Mouse (Mus musculus) gastrocnemius, adult 8-10 months (tissue): ENCODE results near the gene Taf5l. TPM values are rescaled to one million over a fixed set of nuclear protein-coding genes. Genes with fewer than 3 reads are reported as not detected.
A peak's percentile ranks its signal among the peaks of the same experiment; 100 is the strongest.
"Not testable (repeated sequence)": the region's sequence is repeated elsewhere in the genome, so short reads cannot be mapped to it uniquely, and the experiment has no call there.

ENCODE experiments used
- DNase-seq, 2 experiments: peaks; one replicate each; pipeline ENCODE4 v3.0.0; 2022; ENCODE audit warnings: low spot score in 2 of 2
- total RNA-seq, 4 experiments: library from RNA; stranded (reverse); gene quantifications; 2 replicates each; pipeline ENCODE4 v1.2.4; 2022

Gene Taf5l
- total RNA-seq, 4 experiments from 2014 or later: 13.0 to 16.3 (median 14.8) TPM

DNA sequence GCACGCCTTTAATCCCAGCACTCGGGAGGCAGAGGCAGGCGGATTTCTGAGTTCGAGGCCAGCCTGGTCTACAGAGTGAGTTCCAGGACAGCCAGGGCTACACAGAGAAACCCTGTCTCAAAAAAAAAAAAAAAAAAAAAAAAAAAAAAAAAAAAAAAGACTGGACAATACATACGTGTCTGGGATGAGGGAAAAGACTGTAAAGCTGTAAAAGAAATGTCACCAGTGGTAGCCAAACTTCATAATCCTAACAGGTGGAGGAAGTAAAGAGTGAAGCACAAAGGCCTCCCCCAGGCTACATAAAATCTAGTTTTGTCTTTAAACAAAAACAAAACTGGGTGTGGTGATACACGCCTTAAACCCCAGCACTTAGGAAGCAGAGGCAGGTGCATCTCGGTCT lies 6.9 kb downstream of the Taf5l start:
- DNase-seq: not testable (repeated sequence)

DNA sequence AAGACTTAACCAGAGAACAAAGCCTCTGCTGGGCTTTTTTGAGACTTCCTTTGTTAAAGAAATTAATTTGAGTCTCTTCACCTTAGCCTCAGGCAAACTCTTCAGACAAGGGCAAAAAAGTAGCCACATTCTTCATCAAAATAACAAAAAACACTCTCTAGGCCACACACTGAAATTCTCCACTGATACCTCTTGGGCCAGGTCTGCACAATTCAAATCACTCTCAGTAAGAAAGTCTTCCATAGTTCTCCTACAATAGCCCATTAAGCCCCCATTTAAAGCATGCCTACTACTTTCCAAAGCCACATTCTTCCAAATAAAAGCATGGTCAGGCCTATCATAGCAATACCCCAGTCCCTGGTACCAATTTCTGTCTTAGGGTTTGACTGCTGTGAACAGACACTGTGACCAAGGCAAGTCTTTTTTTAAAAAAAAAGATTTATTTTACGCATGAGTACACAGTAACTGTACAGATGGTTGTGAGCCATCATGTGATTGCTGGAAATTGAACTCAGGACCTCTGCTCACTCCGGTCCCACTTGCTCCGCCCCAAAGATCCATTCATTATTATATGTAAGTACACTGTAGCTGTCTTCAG lies 9.1 kb downstream of the Taf5l start:
- no peak for DNase-seq

DNA sequence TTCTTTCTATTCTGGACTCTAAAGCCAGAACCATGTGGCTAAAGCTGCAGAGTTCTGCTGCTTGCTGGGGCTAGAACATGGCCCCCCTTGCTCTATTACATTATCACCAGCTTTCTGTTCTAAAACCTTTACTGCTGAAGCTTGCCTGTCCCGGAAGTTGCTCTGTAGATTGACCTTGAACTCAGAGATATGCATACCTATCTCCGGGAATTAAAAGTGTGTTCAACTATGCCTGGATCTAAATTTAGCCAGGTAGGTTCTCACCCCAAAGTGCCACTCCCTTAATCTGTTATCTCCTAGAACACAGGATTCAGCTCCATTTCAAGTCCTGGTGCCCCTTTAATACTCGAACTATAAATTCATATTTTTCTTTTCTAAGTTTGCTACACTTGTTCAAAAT lies 9.6 kb downstream of the Taf5l start:
- DNase-seq: no peak

DNA sequence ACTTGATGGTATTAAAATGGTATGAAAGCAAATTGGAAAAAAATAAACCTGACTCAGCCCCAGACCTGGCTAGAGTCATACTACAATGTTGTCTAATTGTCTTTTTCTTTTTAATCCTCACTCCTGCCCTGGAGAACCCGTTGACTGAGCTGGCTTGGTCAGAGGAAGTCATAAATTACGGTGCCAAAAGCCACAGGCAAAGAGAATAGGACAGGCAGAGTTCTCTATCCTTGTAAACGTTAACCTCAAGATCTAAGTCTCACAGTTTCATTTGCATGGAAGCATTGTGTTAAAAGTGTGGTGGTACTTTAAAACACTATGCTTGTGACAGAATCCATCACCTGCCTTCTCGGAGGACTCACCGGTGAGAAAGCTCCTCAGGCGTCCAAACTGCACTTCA lies 13.4 kb downstream of the Taf5l start:
- DNase-seq: no peak

DNA sequence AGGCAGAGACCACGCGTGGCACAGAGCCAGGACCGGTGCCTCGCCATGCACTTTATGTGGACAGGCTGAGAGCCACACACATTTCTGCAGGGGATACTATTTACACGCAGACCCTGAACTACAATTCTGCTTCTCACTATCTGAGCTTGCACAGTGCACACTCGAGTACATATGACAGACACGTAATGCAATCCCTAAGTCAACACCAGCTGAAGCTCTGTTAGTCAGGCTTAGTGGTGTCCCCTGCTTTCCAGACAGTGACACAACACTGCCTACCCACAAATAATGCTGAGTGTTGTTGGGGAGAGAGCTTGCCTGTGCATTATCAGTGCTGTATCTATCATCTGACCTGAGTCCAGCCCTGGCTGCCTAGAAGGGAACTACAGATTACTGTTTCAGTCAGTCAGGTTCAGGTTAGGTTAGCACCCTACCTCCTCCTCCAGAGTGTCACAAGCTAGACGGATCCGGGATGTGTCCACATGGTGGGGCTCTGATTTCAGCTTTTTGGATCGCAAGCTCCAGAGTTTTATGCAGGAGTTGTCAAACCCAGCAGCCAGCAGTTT lies 18.6 kb downstream of the Taf5l start:
- peak in 1 of 2 experiments; percentile 12 for DNase-seq

DNA sequence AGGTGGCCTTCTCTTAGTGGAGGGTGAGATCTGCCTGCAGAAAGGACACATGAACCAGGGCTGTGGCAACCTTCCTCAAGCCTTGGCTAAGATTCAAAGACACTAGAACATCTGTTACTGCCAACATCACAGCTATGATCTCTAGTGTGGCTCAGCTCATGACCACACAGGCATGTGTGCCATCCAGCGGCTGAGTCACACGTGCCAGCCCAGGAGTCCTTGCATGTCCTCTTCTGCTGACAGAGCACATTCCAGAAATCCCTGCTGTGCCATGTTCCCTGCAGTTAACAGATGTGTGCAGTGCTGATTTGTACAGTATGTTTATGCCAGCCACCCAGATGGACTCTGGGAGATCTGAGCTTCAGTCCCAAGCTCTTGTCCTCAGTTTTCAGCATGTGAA lies 21.6 kb downstream of the Taf5l start:
- DNase-seq: peak; percentile 26 to 28

DNA sequence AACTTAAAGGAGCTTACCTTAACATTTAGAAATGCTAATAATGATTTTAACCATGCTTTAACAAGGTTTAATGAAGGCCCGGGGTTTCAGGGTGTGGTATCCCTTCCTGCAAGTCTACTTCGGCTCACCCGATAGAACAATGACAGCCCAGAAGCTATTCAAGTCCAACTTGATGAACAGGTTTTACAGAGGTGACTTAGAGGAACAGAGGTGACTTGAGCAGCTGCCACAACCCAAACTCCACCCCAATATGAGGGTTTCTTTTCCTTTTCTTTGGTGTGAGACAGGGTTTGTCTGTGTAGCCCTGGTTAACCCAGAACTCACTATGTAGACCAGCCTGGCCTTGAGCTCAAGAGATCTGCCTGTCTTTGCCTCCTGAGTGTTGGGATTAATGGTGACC lies 27.2 kb downstream of the Taf5l start:
- DNase-seq: no peak

DNA sequence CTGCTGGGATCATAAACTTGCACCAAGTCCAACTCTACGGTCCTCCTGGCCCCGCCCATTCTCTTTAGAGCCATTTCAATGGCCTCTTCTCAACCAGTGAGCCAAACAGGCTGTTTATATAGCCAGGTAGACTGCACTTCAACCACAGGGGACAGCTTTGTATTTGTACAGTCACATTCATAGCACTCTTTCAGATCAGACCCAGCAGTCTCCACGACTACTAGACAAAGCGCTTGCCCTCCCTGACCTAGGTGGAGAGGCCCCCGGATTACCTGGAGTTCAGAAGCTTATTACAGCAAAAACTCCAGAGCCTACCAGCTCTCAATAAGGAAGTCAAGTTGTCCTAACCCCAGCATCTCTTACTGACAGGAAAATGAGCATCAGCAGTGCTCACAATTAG lies 27.6 kb downstream of the Taf5l start:
- no peak for DNase-seq

DNA sequence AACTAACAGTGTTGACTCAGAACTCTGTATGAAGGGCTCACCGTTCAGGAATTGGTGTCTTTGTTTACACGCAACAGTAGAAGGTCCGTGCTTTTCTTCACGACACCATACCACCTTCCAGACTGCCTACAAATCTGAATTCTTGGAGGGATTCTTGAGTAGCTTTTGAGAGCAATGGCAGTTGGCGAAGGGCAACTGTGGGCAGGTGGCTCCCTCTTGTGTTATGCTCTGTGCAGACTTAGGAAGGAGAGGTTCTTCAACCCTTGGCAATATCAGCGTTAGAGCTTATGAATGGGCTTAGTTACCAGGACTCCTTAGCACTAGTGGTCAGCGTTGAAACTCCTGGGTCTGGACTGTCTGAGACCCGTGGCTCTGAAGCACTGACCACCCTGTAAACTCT lies 28.6 kb downstream of the Taf5l start:
- no peak for DNase-seq

DNA sequence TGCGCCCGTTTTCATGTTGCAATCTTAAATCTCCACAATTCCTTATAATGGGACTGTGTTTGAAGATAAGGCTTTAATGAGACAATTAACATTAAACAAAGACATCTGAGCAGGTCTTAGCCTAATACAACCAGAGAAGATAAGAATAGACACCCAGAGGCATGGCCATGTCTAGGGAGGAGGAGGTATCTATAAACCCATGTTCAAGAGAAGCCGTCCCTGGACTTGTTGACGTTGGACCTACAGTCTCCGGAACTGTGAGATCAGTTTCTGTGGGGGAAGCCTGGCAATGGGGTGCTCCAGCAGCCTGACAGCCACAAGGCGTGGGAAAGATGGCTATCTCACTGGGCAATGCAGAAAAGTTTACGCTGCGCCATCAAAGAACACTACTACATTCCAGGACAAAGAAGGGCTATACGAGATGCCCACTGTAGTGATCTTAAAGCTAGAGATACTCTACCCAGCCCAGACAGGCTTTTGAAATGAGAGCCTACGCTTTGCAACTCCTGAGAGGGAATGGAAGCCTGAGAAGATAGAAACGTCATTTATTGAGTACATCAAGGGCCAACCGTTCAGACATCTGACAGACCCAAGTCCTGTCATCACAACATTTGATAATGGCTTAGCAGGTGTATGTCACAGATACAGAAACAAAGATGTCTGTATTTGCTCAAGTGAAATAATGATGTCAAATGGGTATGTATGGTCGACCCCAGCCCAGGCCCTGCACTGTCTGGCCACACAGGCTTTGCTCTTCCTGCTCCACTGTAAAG lies 30.7 kb downstream of the Taf5l start:
- DNase-seq: no peak

DNA sequence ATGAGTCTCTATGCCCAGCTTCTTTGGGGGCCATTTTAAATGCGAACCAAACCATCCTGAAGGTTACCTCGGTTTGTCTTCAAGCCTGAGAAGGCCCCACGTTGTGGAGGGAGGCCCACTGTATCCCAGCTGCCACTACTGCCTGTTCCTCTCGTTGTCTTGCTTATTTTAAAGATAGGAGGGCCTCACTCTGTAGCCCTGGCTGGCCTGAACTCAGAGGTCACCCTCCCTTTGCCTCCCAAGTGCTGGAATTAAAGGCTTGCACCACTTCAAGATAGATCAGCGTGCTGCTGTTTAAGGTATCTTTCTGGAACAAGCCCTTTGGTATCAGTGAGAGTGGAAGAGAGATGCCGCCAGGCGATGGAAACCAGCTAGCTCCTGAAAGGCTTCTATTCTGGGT lies 32.1 kb downstream of the Taf5l start:
- no peak for DNase-seq

DNA sequence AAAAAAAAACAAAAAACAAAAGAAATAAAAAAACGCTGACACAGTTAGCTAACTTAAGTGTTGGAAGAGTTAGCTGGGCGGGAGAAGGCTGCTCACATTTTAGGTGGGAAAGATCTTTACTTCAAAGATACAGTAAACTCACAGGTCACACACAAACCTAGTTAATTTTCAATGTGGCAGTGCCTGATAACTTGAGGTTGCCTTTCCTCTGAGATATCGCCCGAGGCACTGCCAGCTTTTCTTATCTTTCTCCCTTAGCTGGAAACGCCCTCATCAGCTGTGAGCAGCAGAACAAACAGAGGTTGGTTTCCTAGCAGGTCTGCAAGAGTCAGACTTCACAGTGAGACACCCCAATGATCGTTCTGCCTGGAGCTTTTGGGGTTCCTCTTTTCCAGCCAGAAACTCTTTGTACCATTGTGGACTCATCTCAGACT lies 32.6 kb downstream of the Taf5l start:
- DNase-seq: no peak

DNA sequence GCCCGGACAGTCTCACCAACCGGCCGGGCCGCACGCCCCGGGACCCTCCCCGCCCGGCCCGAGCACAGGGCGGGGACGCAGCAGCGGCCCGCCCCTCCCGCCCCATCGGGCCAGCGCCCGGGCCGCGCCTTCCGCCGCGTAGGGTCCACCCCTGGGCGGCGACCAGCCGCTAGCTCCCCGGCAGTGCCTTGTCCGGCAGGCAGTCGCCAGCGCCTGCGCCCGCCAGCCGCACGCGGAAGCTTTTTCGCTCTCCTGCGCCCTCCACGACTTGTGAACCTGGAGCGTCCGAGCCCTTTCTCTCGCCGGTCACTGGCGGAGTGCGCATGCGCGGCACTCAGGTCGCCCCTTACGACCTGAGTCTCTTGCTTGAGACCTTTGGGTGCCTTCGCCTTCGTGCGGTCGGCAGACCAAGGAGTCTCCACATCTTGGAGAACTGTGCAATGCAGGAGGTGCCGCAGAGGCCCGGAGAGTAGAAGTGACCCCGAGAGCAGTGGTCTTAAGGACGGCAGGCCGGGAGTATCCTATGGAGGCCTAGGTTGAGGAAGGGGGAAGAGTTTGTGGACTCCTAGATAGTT lies 38.3 kb downstream of the Taf5l start, which contains the start of gene Abcb10:
Gene Abcb10 (minus strand): TSS at position 297 of the 575 bp plus-strand sequence.
- DNase-seq: peak; percentile 88 to 93

DNA sequence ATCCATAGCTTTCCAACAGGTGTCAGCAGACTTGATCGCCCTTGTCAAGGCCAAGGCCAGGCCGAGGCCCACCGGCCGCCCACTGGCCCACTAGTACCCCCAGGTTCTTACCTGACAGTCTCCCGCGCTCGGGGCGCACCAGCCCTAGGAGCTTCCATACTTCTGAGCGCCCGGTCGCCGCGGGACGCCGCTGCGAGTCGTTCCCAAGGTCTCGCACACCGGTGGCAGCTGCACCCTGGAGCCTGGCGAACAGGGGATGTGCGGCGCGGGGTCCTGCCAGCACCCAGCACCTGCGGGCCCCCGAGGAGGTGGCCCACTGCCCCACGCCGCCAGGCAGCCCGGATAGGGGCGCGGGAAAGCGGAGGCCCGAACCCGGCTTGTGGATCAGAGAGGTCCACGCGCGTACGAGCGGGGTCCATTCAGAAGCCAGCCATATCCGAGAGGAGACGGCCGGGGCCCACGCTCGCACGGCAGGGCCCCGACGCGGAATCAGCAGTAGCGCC lies 38.9 kb downstream of the Taf5l start:
- DNase-seq: peak in 1 of 2 experiments; percentile 29

DNA sequence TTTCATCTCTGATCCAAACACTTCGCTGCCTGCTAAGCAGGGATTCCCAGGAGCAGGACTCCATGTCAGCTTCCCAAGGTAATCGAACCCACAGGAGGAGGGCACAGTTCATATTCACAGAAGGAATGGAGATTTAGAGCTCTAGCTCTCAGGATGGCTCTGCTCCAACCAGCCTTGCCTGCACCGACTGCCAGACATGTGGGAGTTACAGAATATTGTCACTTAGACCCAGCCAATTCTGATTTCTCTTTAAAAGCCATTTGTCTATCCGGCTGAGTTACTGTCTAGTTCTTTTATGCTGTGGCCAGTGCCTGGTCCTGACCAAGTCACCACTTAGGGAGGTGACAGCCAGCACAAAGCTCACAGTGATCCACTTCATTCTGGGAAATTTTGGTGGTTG lies 39.5 kb downstream of the Taf5l start:
- no peak for DNase-seq

DNA sequence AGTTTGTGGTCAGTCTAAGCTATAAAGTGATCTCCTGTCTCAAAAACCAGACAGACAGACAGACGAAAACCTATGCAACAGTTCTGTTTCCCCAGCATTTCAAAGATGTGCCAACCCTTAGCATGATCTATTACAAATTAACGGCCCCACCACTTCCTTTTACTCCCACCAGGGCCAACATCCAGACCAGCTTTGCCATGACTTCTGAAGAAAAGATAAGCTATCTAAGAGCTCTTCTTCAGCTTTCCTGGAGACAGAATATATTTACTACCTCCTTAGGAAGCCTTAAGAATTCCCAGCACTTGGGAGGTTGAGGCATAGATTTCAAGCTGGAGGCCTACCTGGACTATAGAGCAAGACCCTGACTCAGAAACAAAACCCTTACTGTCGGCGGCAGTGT lies 41.0 kb downstream of the Taf5l start:
- DNase-seq: no peak

DNA sequence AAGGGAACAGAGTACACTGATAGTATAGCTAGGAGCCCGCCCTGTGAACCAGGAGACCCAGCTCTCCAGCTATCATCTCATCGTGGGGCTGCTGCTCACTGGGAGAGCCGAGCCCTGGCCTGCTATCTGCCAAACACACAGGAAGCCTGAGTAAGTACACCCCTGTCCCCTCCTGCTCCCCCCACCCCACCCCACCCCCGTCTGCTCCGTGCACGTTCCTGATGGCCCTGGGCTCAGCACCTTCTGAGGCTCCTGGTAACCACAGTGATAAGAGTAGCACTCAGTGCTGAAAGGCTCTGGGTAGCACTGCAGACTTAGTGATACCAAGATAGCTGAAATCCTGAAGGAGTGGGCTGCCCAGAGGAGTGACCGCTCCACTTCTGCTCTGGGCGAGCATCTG lies 42.3 kb downstream of the Taf5l start:
- DNase-seq: no peak

DNA sequence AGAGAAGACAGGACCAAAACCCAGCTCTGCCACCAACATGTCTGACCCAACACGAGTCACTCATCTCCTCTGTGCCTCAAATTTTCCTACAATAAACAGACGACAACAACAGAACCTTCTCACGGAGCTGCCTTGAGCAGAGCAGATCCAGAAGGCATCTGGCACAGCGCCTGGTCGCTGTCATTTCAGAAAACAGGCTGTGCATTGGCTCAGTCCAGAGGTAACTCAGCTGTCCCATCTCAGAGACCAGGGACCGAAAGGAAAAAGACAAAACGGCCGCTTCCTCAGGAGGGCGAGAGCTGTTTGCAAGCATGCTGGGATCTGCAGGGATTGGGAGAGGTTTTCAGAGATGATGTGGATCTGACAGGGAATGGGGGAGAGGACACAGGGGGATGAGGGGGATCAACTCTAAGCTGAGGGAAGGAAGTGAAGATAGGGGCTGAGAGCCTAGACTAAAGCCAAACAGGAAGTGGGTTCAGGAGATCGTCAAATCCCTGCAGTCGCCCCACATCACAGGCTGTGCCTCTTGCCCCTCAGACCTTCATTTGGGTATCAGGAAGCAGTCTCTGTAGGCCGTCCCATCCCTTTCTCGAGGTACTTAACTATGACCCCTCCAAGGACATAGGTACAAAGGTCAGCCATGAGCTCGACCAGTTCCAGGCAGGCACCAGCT lies 42.9 kb downstream of the Taf5l start:
- DNase-seq: no peak

DNA sequence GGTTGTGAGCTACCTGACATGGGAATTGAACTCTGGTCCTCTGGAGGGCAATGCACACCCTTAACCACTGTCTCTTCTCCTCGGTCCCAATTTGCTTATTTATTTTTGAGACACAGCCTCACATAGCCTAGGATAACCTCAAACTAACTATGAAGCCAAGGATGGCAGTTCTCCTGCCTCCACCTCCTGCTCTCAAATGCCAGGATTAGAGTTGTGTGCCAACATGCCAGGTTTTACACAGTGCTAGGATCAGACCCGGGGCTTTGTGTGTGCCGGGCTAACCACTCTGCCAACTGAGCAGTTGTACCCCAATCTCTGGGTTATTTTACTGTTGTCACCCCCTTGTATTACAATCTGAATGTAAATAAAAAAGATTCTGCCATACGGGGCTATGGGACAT lies 43.7 kb downstream of the Taf5l start:
- DNase-seq: no peak

DNA sequence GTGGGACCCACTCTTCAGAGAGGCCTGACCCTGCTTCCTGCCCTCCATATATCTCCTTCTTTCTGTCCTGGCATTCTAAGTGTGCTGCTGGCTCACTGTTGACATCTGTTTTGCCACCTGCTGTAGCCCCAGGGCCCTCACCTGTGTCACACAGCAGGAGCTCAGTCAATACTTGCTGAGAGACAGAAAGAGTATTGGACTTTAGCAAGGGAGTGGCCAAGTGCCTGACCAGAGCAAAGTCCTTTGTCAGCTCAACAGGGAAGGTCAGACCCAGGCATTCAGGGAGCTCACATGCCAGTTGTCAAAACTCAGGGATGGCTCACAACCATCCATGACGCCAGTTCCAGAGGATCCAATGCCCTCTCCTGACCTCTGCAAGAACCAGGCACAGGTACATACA lies 47.7 kb downstream of the Taf5l start:
- DNase-seq: no peak

DNA sequence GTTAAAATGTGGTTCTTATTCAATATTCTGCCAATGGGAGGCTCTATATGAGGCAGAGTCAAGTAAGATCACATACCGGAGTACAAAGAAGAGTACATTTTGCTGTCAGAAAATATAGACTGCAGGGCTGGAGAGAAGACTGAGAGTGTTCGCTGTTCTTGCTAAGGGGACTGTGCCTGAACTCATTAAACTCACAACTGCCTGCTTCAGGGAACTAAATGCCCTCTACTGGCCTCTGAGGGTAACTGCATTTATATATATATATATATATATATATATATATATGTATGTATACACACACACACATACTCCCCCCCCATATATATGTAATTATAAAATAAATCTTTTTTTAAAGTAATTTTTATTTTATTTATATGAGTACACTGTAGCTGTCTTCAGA lies 54.3 kb downstream of the Taf5l start:
- DNase-seq: no peak

DNA sequence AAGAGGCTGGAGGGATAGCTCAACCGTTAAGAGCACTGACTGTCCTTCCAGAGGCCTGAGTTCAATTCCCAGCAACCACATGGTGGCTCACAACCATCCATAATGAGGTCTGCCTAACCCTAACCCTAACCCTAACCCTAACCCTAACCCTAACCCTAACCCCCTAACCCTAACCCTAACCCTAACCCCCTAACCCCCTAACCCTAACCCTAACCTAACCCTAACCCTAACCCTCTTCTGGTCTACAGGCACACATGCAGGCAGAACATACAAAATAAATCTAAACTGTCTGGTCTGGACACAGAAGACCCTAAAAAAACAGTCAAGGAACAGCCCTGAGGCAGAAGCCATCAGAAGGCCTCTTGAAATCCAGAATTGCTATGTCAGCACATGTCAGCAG lies 59.8 kb downstream of the Taf5l start:
- no peak for DNase-seq
